Mouse (Mus musculus): ENCODE measurements around the gene Olfr1342.
A peak's percentile ranks its signal among the peaks of the same experiment; 100 is the strongest.

The Olfr1342 gene

DNA sequence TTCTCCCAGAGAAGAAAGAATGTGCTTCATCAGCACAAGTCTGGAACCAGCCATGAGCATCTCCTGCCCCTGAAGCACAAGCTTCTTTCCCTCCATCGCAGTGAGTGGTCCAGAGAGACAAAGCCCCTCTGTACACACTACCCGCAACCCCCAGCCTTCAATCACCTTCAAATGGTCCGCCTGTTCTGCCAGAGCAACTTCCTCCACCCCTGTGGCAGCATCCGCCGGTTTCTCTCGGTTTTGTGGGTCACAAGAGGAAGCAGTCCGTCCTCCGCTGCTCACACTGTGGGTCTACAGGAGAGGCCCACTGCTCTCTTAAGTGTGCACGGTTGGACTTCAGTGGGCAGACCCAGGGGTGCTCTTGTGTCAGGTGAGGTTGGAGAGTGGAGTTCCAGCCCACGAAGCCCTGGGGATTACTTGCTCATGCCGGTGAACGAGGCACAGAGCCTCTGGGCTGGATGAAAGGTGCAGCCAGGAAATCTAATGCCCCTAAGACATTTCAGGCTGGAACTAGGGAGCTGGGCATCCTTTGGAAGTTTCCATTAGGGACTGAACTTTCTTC, at the start of gene Olfr1342:
Olfr1342 (minus strand) TSS at position 345 of the 562 bp plus-strand sequence.
- no peak for DNase-seq (ENCODE audit: low spot score in 2 of 2)

- no peak for DNase-seq (ENCODE audit: low spot score in 2 of 2)
These were observed 49.3 kb upstream of the Olfr1342 start for GRCm38 (mm10) chr4:118741881-118742280.

- DNase-seq (ENCODE audit: low spot score in 2 of 2): no peak
These were observed 48.6 kb upstream of the Olfr1342 start for GRCm38 (mm10) chr4:118740988-118741698.

GRCm38 (mm10) chr4:118739574-118739973, 47.0 kb upstream of the Olfr1342 start:
- no peak for DNase-seq (ENCODE audit: low spot score in 2 of 2)

GRCm38 (mm10) chr4:118731875-118732274, 39.3 kb upstream of the Olfr1342 start, which contains the start of gene Olfr1339:
TSS of gene Olfr1339 (plus strand) at chr4:118732175.
- DNase-seq (ENCODE audit: low spot score in 2 of 2): no peak

GRCm38 (mm10) chr4:118721742-118722483, 29.4 kb upstream of the Olfr1342 start:
- no peak for DNase-seq (ENCODE audit: low spot score in 2 of 2)

- no peak for DNase-seq (ENCODE audit: low spot score in 2 of 2)
These were observed 27.3 kb upstream of the Olfr1342 start, which contains the start of gene Olfr1340 for GRCm38 (mm10) chr4:118719838-118720237. TSS of gene Olfr1340 (plus strand) at chr4:118720138.

DNA sequence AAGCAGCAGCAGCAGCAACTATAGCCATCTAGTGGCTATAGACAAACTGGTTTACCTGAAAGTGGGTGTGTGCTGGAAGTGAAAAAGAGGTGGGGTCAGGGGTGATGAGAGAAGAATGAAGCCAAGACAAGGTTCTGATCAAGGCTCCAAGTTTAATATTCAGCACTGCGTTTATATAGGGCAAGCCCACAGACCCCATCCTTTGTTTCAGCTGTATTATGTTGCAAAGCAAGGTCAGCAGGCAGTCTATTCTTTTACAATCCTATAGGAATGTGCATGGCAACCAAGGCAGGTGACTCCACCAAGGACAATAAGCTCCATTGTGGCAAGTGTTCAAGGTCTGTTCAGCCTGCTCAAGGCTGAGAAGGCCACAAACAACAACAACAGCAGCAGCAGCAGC, 19.1 kb upstream of the Olfr1342 start:
- DNase-seq (ENCODE audit: low spot score in 2 of 2): no peak

- DNase-seq (ENCODE audit: low spot score in 2 of 2): no peak
These were observed 15.5 kb upstream of the Olfr1342 start for GRCm38 (mm10) chr4:118708086-118708485.

DNA sequence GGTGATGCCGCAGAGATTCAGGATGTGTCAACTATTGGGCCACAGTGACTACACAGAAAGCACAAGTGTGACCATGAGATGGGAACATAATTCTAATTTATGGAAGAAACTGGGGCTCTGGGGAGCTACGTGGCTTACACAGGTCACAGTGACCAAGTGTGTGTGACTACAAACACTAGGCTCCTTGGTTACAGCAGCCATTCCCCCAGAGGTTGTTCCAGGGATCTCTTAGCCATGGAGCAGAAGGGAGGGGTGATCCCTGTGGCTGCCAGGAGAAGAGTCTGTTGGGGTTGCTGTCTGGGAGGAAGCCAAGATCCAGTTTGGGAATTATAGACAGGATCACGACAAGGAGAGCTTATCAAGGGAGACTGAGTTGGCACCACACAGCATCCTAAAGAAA, 10.7 kb upstream of the Olfr1342 start, which contains the start of gene Olfr1341:
Olfr1341 (plus strand) TSS at position 301 of the 400 bp plus-strand sequence.
- no peak for DNase-seq (ENCODE audit: low spot score in 2 of 2)

- no peak for DNase-seq (ENCODE audit: low spot score in 2 of 2)
These were observed 1.3 kb upstream of the Olfr1342 start for GRCm38 (mm10) chr4:118693812-118694211.

GRCm38 (mm10) chr4:118687086-118687485, 5.5 kb downstream of the Olfr1342 start:
- DNase-seq (ENCODE audit: low spot score in 2 of 2): no peak

DNA sequence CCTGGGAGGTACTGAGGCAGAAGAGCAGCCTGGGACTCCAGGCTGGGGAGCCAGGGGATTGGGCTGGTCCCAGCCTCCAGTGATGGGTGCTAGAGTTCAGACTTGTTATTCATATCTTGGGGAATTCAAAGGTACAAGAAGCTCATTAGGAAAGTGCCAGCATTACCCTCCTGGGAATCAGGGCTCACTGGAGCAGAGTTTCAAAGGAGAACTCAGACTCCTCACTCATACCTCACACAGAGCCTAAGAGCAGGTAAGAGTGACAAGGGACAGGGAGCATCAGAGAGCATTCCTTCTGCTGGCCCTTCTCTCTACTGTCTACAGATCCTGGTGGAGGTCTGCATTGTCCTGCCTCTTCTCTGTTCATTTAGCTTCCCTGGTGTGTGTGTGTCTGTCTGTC, 33.9 kb downstream of the Olfr1342 start, which contains the start of gene Olfr62:
Olfr62 (plus strand) TSS at position 301 of the 400 bp plus-strand sequence.
- DNase-seq (ENCODE audit: low spot score in 2 of 2): no peak

DNA sequence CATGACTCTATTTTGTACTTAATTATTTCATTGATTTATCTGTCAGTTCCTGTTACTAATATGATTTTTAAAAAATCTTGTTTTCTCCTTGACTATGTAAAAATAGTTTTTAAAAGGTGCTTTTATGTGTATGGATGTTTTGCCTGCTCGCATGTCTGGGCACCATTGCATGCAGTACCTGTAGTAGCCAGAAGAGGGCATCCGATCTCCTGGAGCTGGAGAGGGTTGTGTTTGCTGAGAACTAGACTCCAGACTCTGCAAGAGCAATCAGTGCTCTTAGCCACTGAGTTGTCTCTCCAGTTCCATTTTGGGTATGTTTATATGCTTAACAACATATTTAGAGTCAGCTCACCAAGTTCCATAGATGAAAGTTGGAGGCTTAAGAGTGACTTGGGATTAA, 47.3 kb downstream of the Olfr1342 start:
- peak; percentile 42 to 67 for DNase-seq (ENCODE audit: low spot score in 2 of 2)

DNA sequence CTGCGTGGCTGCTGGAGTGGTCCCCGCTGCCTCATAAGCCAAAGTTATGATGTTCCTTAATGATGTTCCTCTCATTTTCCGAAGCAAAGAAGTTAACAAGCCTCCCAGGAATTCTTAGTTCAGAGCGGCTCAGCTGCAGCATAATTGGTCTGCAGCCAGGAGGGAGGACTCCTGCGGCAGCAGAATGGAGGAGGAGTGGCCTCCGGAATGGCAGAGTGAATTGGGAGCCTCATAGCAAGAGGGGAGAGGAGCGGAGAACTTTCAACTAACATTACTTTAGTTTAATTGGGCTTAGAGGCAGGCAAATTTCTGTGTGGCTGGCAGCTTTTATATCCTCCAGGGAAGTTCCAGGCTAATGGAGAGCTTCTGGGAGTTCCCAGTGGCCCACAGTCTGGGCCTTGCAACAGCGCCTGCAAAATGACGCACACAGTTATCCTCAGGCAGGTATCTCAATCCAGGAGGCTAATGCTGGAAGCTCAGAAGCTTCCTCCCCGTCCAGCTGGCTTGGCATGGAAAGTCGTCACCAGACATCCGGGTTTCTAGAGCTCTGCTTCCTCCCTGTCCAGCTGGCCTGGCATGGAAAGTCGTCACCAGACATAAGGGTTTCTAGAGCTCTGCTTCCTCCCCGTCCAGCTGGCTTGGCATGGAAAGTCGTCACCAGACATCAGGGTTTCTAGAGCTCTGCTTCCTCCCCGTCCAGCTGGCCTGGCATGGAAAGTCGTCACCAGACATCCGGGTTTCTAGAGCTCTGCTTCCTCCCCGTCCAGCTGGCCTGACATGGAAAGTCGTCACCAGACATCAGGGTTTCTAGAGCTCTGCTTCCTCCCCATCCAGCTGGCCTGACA, 50.0 kb downstream of the Olfr1342 start:
- DNase-seq (ENCODE audit: low spot score in 2 of 2): no peak
